Mouse (Mus musculus): ENCODE results near the gene Larp6. TPM values are rescaled to one million over a fixed set of nuclear protein-coding genes. Genes with fewer than 3 reads are reported as not detected.

Larp6 gene
- total RNA-seq, 2 experiments from 2014 or later, result 32.8 to 33.6 TPM

DNA sequence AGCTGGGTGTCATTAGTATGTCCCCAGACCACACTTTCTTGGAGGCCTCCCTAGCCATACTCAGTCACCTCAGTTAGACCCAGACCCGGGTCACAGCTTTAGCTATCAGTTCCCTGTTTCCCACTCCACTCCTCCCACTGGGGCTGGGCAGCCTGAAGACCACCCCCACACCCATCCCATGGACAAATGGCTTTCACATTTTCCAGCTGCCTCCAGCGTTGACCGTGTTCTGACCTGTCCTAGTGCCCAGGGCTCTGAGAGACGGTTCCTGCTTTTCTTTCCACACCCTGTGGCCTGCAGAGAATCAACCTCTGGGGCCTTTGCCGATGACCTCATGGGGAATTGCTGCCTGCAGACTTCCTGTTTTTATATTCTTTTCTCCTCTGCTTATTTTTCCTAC is 45.0 kb downstream of the Larp6 start:
- no peak for DNase-seq (ENCODE audit: low spot score in 2 of 2)

- DNase-seq (ENCODE audit: low spot score in 2 of 2), result no peak
Measured at GRCm38 (mm10) chr9:60759436-60760007, 46.7 kb downstream of the Larp6 start.

GRCm38 (mm10) chr9:60765181-60765580 is 52.4 kb downstream of the Larp6 start:
- DNase-seq (ENCODE audit: low spot score in 2 of 2), result no peak

DNA sequence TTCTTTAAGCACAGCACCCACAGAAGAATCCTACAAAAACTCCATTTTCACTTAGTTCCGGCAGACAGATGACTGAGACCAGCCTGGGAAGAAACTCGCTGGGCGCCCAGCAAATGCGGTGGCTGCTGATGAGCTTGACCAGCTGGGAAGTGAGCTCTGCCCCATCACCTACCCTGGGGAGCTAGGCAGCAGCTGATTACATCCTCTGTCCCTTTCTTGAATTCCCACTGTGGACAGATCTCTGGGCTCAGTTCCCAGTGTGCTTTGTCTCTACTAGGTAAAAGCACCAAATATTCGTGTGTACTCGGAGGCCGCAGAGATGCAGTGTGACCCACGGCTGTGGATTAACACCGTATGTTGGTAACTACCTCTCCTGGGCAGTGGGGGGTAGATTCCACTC is 55.6 kb downstream of the Larp6 start:
- DNase-seq (ENCODE audit: low spot score in 2 of 2), result no peak

DNA sequence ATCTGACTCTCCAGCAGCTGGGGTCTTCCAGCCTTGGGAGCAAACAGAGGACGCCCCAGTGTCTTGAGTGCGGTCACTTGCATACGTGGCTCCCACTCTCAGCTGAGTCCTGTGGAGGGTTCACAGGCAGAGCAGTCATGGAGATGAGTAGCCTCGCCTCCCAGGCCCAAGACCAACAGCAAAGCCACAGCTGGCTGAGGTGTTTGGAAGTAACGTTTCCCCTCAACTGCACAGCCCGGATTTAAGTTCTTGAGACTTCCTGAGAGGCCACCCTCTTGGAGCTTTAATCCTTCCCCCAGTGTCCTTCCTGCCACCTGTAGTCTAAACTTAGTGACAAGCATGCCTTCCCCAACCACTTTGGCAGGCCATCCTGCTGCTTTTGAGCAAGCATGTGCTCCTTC is 56.9 kb downstream of the Larp6 start:
- no peak for DNase-seq (ENCODE audit: low spot score in 2 of 2)

DNA sequence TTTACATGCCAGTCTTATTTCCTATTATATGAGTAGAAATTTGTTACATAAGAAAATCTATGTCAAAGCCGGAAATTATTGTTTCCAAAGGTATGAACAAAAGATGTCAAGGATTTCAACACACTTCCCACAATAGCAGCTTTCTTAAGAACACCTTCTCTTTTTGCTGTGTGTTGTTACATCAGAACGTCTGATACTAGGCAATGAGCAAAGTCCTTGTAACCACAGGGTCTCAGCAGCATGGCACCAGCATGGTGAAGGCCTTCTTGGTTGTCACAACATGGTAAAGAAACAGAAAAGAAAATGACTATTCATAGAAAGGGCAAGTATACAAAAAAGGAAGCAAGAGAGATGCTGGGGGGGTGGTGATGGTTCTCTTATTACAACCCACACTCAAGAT is 60.9 kb downstream of the Larp6 start:
- DNase-seq (ENCODE audit: low spot score in 2 of 2), result no peak

- DNase-seq (ENCODE audit: low spot score in 2 of 2), result no peak
Measured at GRCm38 (mm10) chr9:60776899-60777298, 64.1 kb downstream of the Larp6 start.

GRCm38 (mm10) chr9:60782057-60782789 is 69.4 kb downstream of the Larp6 start:
- DNase-seq (ENCODE audit: low spot score in 2 of 2), result no peak

GRCm38 (mm10) chr9:60785069-60785468 is 72.3 kb downstream of the Larp6 start:
- DNase-seq (ENCODE audit: low spot score in 2 of 2), result no peak

GRCm38 (mm10) chr9:60787517-60788110 is 74.8 kb downstream of the Larp6 start:
- no peak for DNase-seq (ENCODE audit: low spot score in 2 of 2)

Other genes with a start within 250 kb of the Larp6 start
- gene Thsd4, start 190.9 kb upstream of the Larp6 start, total RNA-seq (2021), result 10 to 100 TPM; 19.5 to 22.7 TPM
- gene Lrrc49, start 24.8 kb upstream of the Larp6 start, total RNA-seq (2021), result 10 to 100 TPM; 62.3 to 64.3 TPM
- 10 to 100 TPM; 13.7 to 15.2 TPM for gene Uaca, start 81.6 kb downstream of the Larp6 start, total RNA-seq (2021)